Mouse (Mus musculus) MEL (cell line): ENCODE measurements around the gene Klk5. TPM values are rescaled to one million over a fixed set of nuclear protein-coding genes. Genes with fewer than 3 reads are reported as not detected.

Experiments used
- DNase-seq: peaks from one replicate; pipeline ENCODE4 v3.0.0; 2011; ENCODE audit warnings: low read depth, low spot score
- H3K27ac ChIP-seq: 2 replicates; pipeline ENCODE4 v1.5.1; 2012; ENCODE audit warnings: low read depth, mild to moderate bottlenecking, control low read depth, low read length, moderate library complexity; ENCODE audit not compliant: control insufficient read depth
- H3K27me3 ChIP-seq, 2 experiments: fragments of 150-350 bp in 1 of 2; sonication (generic) in 1 of 2; 2 replicates each; pipeline ENCODE4 v1.6.1; 2012; ENCODE audit warnings: low read length in 2 of 2, mild to moderate bottlenecking in 2 of 2, improper control_type of control experiment in 1 of 2, moderate library complexity in 1 of 2; ENCODE audit not compliant: insufficient read depth in 2 of 2, control insufficient read depth in 1 of 2
- H3K36me3 ChIP-seq, 2 experiments: 2 replicates each; pipeline ENCODE4 v1.6.1; 2012 to 2014; ENCODE audit warnings: low read length in 2 of 2, improper control_type of control experiment in 1 of 2, inconsistent platforms in 1 of 2, mild to moderate bottlenecking in 1 of 2; ENCODE audit not compliant: insufficient read depth in 2 of 2, control insufficient read depth in 1 of 2
- H3K4me1 ChIP-seq, 2 experiments: fragments of 150-350 bp in 1 of 2; sonication (generic) in 1 of 2; 2 replicates each; pipeline ENCODE4 v1.6.1; 2012; ENCODE audit warnings: low read length in 2 of 2, improper control_type of control experiment in 1 of 2, mild to moderate bottlenecking in 1 of 2; ENCODE audit not compliant: insufficient read depth in 2 of 2, control insufficient read depth in 1 of 2
- H3K4me3 ChIP-seq, 2 experiments: fragments of 150-350 bp in 1 of 2; sonication (generic) in 1 of 2; 2 replicates each; pipeline ENCODE4 v1.5.1; 2012; ENCODE audit warnings: low read depth in 2 of 2, low read length in 2 of 2, mild to moderate bottlenecking in 2 of 2, moderate library complexity in 2 of 2, control low read depth in 1 of 2, improper control_type of control experiment in 1 of 2; ENCODE audit not compliant: control insufficient read depth in 1 of 2, insufficient read depth in 1 of 2
- H3K79me2 ChIP-seq: 2 replicates; pipeline ENCODE4 v1.6.1; 2012; ENCODE audit warnings: mild to moderate bottlenecking, low read length, moderate library complexity; ENCODE audit not compliant: control insufficient read depth, poor library complexity, insufficient read depth
- H3K9ac ChIP-seq: 2 replicates; pipeline ENCODE4 v1.6.1; 2012; ENCODE audit warnings: low read depth, mild to moderate bottlenecking, control low read depth, low read length, moderate library complexity; ENCODE audit not compliant: control insufficient read depth, poor library complexity, severe bottlenecking
- H3K9me3 ChIP-seq: fragments of 150-350 bp; sonication (generic); replicated peaks from 2 replicates; pipeline ENCODE4 v1.6.1; 2012; ENCODE audit warnings: mild to moderate bottlenecking, low read length, improper control_type of control experiment, moderate library complexity; ENCODE audit not compliant: insufficient read depth
- CHD1 ChIP-seq: IDR thresholded peaks from 2 replicates; pipeline ENCODE4 v1.6.1; 2012; ENCODE audit warnings: low read depth, mild to moderate bottlenecking, inconsistent platforms, low read length, improper control_type of control experiment
- CHD2 ChIP-seq: IDR thresholded peaks from 2 replicates; pipeline ENCODE4 v1.6.1; 2011; ENCODE audit warnings: low read length, improper control_type of control experiment
- E2F4 ChIP-seq: IDR thresholded peaks from 2 replicates; pipeline ENCODE4 v1.6.1; 2011; ENCODE audit warnings: low read depth, low read length, improper control_type of control experiment, borderline replicate concordance
- ELF1 ChIP-seq: IDR thresholded peaks from 2 replicates; pipeline ENCODE4 v1.6.1; 2014; ENCODE audit warnings: low read depth, mild to moderate bottlenecking, inconsistent platforms, low read length, improper control_type of control experiment, moderate library complexity
- EP300 ChIP-seq, 2 experiments: IDR thresholded peaks; 2 replicates each; pipeline ENCODE4 v1.6.1; 2011; ENCODE audit warnings: improper control_type of control experiment in 2 of 2, low read length in 2 of 2, low read depth in 1 of 2, mild to moderate bottlenecking in 1 of 2
- ETS1 ChIP-seq: IDR thresholded peaks from 2 replicates; pipeline ENCODE4 v1.6.1; 2012; ENCODE audit warnings: low read depth, mild to moderate bottlenecking, inconsistent platforms, low read length, improper control_type of control experiment, moderate library complexity
- GABPA ChIP-seq: IDR thresholded peaks from 2 replicates; pipeline ENCODE4 v1.6.1; 2012; ENCODE audit warnings: low read depth, mild to moderate bottlenecking, inconsistent platforms, low read length, improper control_type of control experiment, moderate library complexity
- GATA1 ChIP-seq: IDR thresholded peaks from 2 replicates; pipeline ENCODE4 v1.6.1; 2011; ENCODE audit warnings: low read depth, low read length, improper control_type of control experiment
- HCFC1 ChIP-seq: IDR thresholded peaks from 2 replicates; pipeline ENCODE4 v1.6.1; 2012; ENCODE audit warnings: low read depth, mild to moderate bottlenecking, inconsistent platforms, low read length, improper control_type of control experiment, moderate library complexity
- JUND ChIP-seq: IDR thresholded peaks from 2 replicates; pipeline ENCODE4 v1.6.1; 2011; ENCODE audit warnings: low read depth, mild to moderate bottlenecking, improper control_type of control experiment, low read length
- MAX ChIP-seq: IDR thresholded peaks from 2 replicates; pipeline ENCODE4 v1.6.1; 2011; ENCODE audit warnings: low read length, improper control_type of control experiment
- MEF2A ChIP-seq: IDR thresholded peaks from 2 replicates; pipeline ENCODE4 v1.6.1; 2014; ENCODE audit warnings: low read depth, mild to moderate bottlenecking, inconsistent platforms, low read length, improper control_type of control experiment; ENCODE audit not compliant: poor library complexity, insufficient replicate concordance, severe bottlenecking; ENCODE audit errors: extremely low read depth
- MXI1 ChIP-seq: IDR thresholded peaks from 2 replicates; pipeline ENCODE4 v1.6.1; 2011; ENCODE audit warnings: mild to moderate bottlenecking, low read depth, low read length, improper control_type of control experiment
- MYB ChIP-seq: IDR thresholded peaks from 2 replicates; pipeline ENCODE4 v1.6.1; 2011; ENCODE audit warnings: mild to moderate bottlenecking, low read depth, low read length, improper control_type of control experiment
- NELFE ChIP-seq: IDR thresholded peaks from 2 replicates; pipeline ENCODE4 v1.6.1; 2011; ENCODE audit warnings: low read depth, low read length, improper control_type of control experiment
- POLR2A ChIP-seq, 2 experiments: IDR thresholded peaks; 2 replicates each; pipeline ENCODE4 v1.6.1; 2011 to 2012; ENCODE audit warnings: low read length in 2 of 2, mild to moderate bottlenecking in 2 of 2, control low read depth in 1 of 2, improper control_type of control experiment in 1 of 2, low read depth in 1 of 2, moderate library complexity in 1 of 2; ENCODE audit not compliant: control insufficient read depth in 1 of 2, insufficient read depth in 1 of 2, poor library complexity in 1 of 2
- POLR2AphosphoS5 ChIP-seq: IDR thresholded peaks from 2 replicates; pipeline ENCODE4 v1.6.1; 2012; ENCODE audit warnings: low read depth, borderline replicate concordance, mild to moderate bottlenecking, inconsistent platforms, low read length, moderate library complexity, mixed read lengths
- RAD21 ChIP-seq: IDR thresholded peaks from 2 replicates; pipeline ENCODE4 v1.6.1; 2011; ENCODE audit warnings: mild to moderate bottlenecking, low read depth, low read length, improper control_type of control experiment
- SMC3 ChIP-seq: IDR thresholded peaks from 2 replicates; pipeline ENCODE4 v1.6.1; 2011; ENCODE audit warnings: low read depth, low read length, improper control_type of control experiment
- TAL1 ChIP-seq: IDR thresholded peaks from 2 replicates; pipeline ENCODE4 v1.6.1; 2012; ENCODE audit warnings: mild to moderate bottlenecking, inconsistent platforms, low read length, moderate library complexity, mixed read lengths
- TCF12 ChIP-seq: IDR thresholded peaks from 2 replicates; pipeline ENCODE4 v1.6.1; 2014; ENCODE audit warnings: low read depth, mild to moderate bottlenecking, inconsistent platforms, low read length, improper control_type of control experiment, moderate library complexity
- UBTF ChIP-seq: IDR thresholded peaks from 2 replicates; pipeline ENCODE4 v1.6.1; 2012; ENCODE audit warnings: low read depth, mild to moderate bottlenecking, inconsistent platforms, low read length, improper control_type of control experiment, moderate library complexity, borderline replicate concordance; ENCODE audit not compliant: insufficient read depth
- USF1 ChIP-seq: IDR thresholded peaks from 2 replicates; pipeline ENCODE4 v1.6.1; 2014; ENCODE audit warnings: low read depth, mild to moderate bottlenecking, inconsistent platforms, low read length, improper control_type of control experiment, moderate library complexity
- ZC3H11A ChIP-seq: IDR thresholded peaks from 2 replicates; pipeline ENCODE4 v1.6.1; 2012; ENCODE audit warnings: low read depth, mild to moderate bottlenecking, inconsistent platforms, low read length, improper control_type of control experiment
- ZKSCAN1 ChIP-seq: IDR thresholded peaks from 2 replicates; pipeline ENCODE4 v1.6.1; 2012; ENCODE audit warnings: low read depth, mild to moderate bottlenecking, inconsistent platforms, low read length, improper control_type of control experiment, moderate library complexity
- ZMIZ1 ChIP-seq: IDR thresholded peaks from 2 replicates; pipeline ENCODE4 v1.6.1; 2012; ENCODE audit warnings: low read depth, mild to moderate bottlenecking, inconsistent platforms, low read length, improper control_type of control experiment, moderate library complexity
- ZNF384 ChIP-seq: IDR thresholded peaks from 2 replicates; pipeline ENCODE4 v1.6.1; 2012; ENCODE audit warnings: low read depth, mild to moderate bottlenecking, inconsistent platforms, low read length, improper control_type of control experiment
- polyA plus RNA-seq, 2 experiments: library from polyadenylated mRNA; stranded (reverse) in 1 of 2; unstranded in 1 of 2; fragments of >175 nt in 1 of 2; fragments of >200 nt in 1 of 2; gene quantifications; 2 replicates each; pipeline versions ENCODE4 v1.2.1 to v1.2.4; 2012; ENCODE audit warnings: low replicate concordance in 2 of 2, low read depth in 1 of 2; ENCODE audit not compliant: insufficient read length in 2 of 2, insufficient read depth in 1 of 2, missing spikeins in 1 of 2
- total RNA-seq: library from RNA; depleted of rRNA; stranded (reverse); fragments of 300-350 nt; gene quantifications from 2 replicates; pipeline ENCODE4 v1.2.3, GENCODE M21; 2012

The Klk5 gene
- total and polyA plus RNA-seq, 3 experiments, result not detected

GRCm38 (mm10) chr7:43816746-43817145 is 25.0 kb upstream of the Klk5 start:
- Histone ChIP-seq H3K36me3 (no peaks in the 10 kb centered on the region), H3K27ac (no peak overlapping the region), H3K27me3 (no peaks in the 10 kb centered on the region), H3K9ac (no peak overlapping the region), H3K4me1 (no peaks in the 10 kb centered on the region), H3K79me2 (no peaks in the 10 kb centered on the region)
- no peak for TF ChIP-seq RAD21
- TF ChIP-seq JUND, result no peak
- TF ChIP-seq ELF1, result no peak
- no peak for TF ChIP-seq ZMIZ1
- TF ChIP-seq HCFC1, result no peak
- TF ChIP-seq NELFE, result no peak
- no peak for TF ChIP-seq ZNF384
- no peak for TF ChIP-seq MXI1
- no peak for TF ChIP-seq CHD2
- no peak for TF ChIP-seq UBTF
- no peak for TF ChIP-seq MYB
- no peak for TF ChIP-seq POLR2AphosphoS5
- no peak for TF ChIP-seq GABPA
- no peak for TF ChIP-seq EP300 (IDR thresholded peaks at IDR 0.05; ENCODE audit: low read depth in 1 of 2, low read length in 2 of 2)
- no peak for TF ChIP-seq POLR2A (IDR thresholded peaks at IDR 0.05; ENCODE audit: control insufficient read depth in 1 of 2, insufficient read depth in 1 of 2, low read depth in 1 of 2, low read length in 2 of 2, poor library complexity in 1 of 2)
- TF ChIP-seq TAL1, result no peak
- no peak for TF ChIP-seq ETS1
- TF ChIP-seq, all 39 proteins: peak for 0
- no peak for DNase-seq
- H3K4me3 ChIP-seq, result no peak overlapping the region
- H3K9me3 ChIP-seq, result no peaks in the 10 kb centered on the region

GRCm38 (mm10) chr7:43821581-43821980 is 20.2 kb upstream of the Klk5 start:
- Histone ChIP-seq H3K9ac (no peak overlapping the region), H3K9me3 (no peaks in the 10 kb centered on the region), H3K4me3 (no peak overlapping the region), H3K27ac (no peak overlapping the region), H3K36me3 (no peaks in the 10 kb centered on the region), H3K79me2 (no peaks in the 10 kb centered on the region), H3K4me1 (no peaks in the 10 kb centered on the region), H3K27me3 (no peaks in the 10 kb centered on the region)
- TF ChIP-seq MAX (no peak), ELF1 (no peak), E2F4 (no peak), POLR2A (IDR thresholded peaks at IDR 0.05; ENCODE audit: control insufficient read depth in 1 of 2, insufficient read depth in 1 of 2, low read depth in 1 of 2, low read length in 2 of 2, poor library complexity in 1 of 2) (no peak), MYB (no peak), MEF2A (no peak), SMC3 (no peak), GATA1 (no peak), JUND (no peak), EP300 (IDR thresholded peaks at IDR 0.05; ENCODE audit: low read depth in 1 of 2, low read length in 2 of 2) (no peak), ETS1 (no peak), ZC3H11A (no peak), USF1 (no peak), CHD1 (no peak), RAD21 (no peak), ZNF384 (no peak), NELFE (no peak), TCF12 (no peak), ZKSCAN1 (no peak), GABPA (no peak)
- no peak for DNase-seq
